Mouse (Mus musculus): ENCODE results near the gene Acr. TPM values are rescaled to one million over a fixed set of nuclear protein-coding genes. Genes with fewer than 3 reads are reported as not detected.

Gene Acr
- total and polyA plus RNA-seq, 2 experiments from 2014 or later = 0.23 TPM; not detected in 1

GRCm38 (mm10) chr15:89532924-89533842, 34.9 kb upstream of the Acr start:
- DNase-seq (ENCODE audit: low spot score) = no peak
- Histone ChIP-seq H3K9me3 (replicated peaks; ENCODE audit: control insufficient read depth, low read length) (no peaks in the 10 kb centered on the region), H3K4me1 (ENCODE audit: control insufficient read depth, insufficient read depth) (no peaks in the 10 kb centered on the region), H3K27me3 (ENCODE audit: control insufficient read depth, insufficient read depth, low read length) (0 out of 2 replicates have a peak, but pooled peaks cover 14% of the 10 kb centered on the region), H3K9ac (replicated peaks; ENCODE audit: low read depth, low read length) (no peak overlapping the region), H3K27ac (ENCODE audit: low read depth) (no peak overlapping the region), H3K4me3 (ENCODE audit: low read depth, low read length) (no peak overlapping the region), H3K4me2 (ENCODE audit: low read depth, low read length) (no peak overlapping the region), H3K36me3 (replicated peaks; ENCODE audit: control insufficient read depth, insufficient read depth, low read length) (0 out of 2 replicates have a peak, but pooled peaks cover 8% of the 10 kb centered on the region)
- no peak for TF ChIP-seq EP300 (IDR thresholded peaks at IDR 0.05; ENCODE audit: low read depth)
- TF ChIP-seq CTCF (IDR thresholded peaks at IDR 0.05; ENCODE audit: low read depth) = no peak
- 75% methylated on average over 23 of the region's 23 CpGs for WGBS
- no peak for ATAC-seq (ENCODE audit: insufficient read depth, low read depth)

GRCm38 (mm10) chr15:89533843-89534207, 34.3 kb upstream of the Acr start:
- Histone ChIP-seq H3K4me2 (ENCODE audit: low read depth, low read length) (no peak overlapping the region), H3K27ac (ENCODE audit: low read depth) (no peak overlapping the region), H3K9ac (replicated peaks; ENCODE audit: low read depth, low read length) (no peak overlapping the region), H3K36me3 (replicated peaks; ENCODE audit: control insufficient read depth, insufficient read depth, low read length) (0 out of 2 replicates have a peak, but pooled peaks cover 8% of the 10 kb centered on the region), H3K4me1 (ENCODE audit: control insufficient read depth, insufficient read depth) (no peaks in the 10 kb centered on the region), H3K4me3 (ENCODE audit: low read depth, low read length) (no peak overlapping the region), H3K9me3 (replicated peaks; ENCODE audit: control insufficient read depth, low read length) (no peaks in the 10 kb centered on the region), H3K27me3 (ENCODE audit: control insufficient read depth, insufficient read depth, low read length) (0 out of 2 replicates have a peak, but pooled peaks cover 14% of the 10 kb centered on the region)
- DNase-seq (ENCODE audit: low spot score) = no peak
- no peak for ATAC-seq (ENCODE audit: insufficient read depth, low read depth)
- no peak for TF ChIP-seq CTCF (IDR thresholded peaks at IDR 0.05; ENCODE audit: low read depth)
- WGBS = 86% methylated on average over 10 of the region's 10 CpGs

- Histone ChIP-seq H3K4me1 (ENCODE audit: control insufficient read depth, insufficient read depth) (peaks cover 3% of the 10 kb centered on the region; the same call in 1 of the 2 replicates), H3K9me3 (replicated peaks; ENCODE audit: control insufficient read depth, low read length) (no peaks in the 10 kb centered on the region), H3K4me2 (ENCODE audit: low read depth, low read length) (no peak overlapping the region), H3K27me3 (ENCODE audit: control insufficient read depth, insufficient read depth, low read length) (peaks cover 32% of the 10 kb centered on the region), H3K36me3 (replicated peaks; ENCODE audit: control insufficient read depth, insufficient read depth, low read length) (peaks cover 12% of the 10 kb centered on the region; the same call in 1 of the 2 replicates), H3K27ac (ENCODE audit: low read depth) (no peak overlapping the region), H3K4me3 (ENCODE audit: low read depth, low read length) (no peak overlapping the region), H3K9ac (replicated peaks; ENCODE audit: low read depth, low read length) (no peak overlapping the region)
- DNase-seq (ENCODE audit: low spot score) (no peak), ATAC-seq (ENCODE audit: insufficient read depth, low read depth) (no peak)
- TF ChIP-seq CTCF (IDR thresholded peaks at IDR 0.05; ENCODE audit: low read depth) (no peak), EP300 (IDR thresholded peaks at IDR 0.05; ENCODE audit: low read depth) (no peak)
- 78% methylated on average over 7 of the region's 7 CpGs for WGBS
Observed at GRCm38 (mm10) chr15:89544171-89544570, 24.0 kb upstream of the Acr start.

GRCm38 (mm10) chr15:89547321-89547720, 20.8 kb upstream of the Acr start:
- H3K27ac ChIP-seq (ENCODE audit: low read depth) = no peak overlapping the region
- peak overlapping the region; percentile 48; the same call in 1 of the 2 replicates for H3K4me3 ChIP-seq (ENCODE audit: low read depth, low read length)
- peak overlapping the region; percentile 65 for H3K4me2 ChIP-seq (ENCODE audit: low read depth, low read length)
- ATAC-seq (ENCODE audit: insufficient read depth, low read depth) (no peak), DNase-seq (ENCODE audit: low spot score) (no peak)
- TF ChIP-seq CTCF (IDR thresholded peaks at IDR 0.05; ENCODE audit: low read depth) = no peak
- no peak for TF ChIP-seq EP300 (IDR thresholded peaks at IDR 0.05; ENCODE audit: low read depth)
- H3K36me3 ChIP-seq (replicated peaks; ENCODE audit: control insufficient read depth, insufficient read depth, low read length) = peaks cover 17% of the 10 kb centered on the region; the same call in 1 of the 2 replicates
- H3K9ac ChIP-seq (replicated peaks; ENCODE audit: low read depth, low read length) = peak overlapping the region; percentile 30; the same call in 1 of the 2 replicates
- no peaks in the 10 kb centered on the region for H3K9me3 ChIP-seq (replicated peaks; ENCODE audit: control insufficient read depth, low read length)
- 50% methylated on average over 8 of the region's 8 CpGs for WGBS
- H3K27me3 ChIP-seq (ENCODE audit: control insufficient read depth, insufficient read depth, low read length) = peaks cover 36% of the 10 kb centered on the region
- peaks cover 3% of the 10 kb centered on the region; the same call in 1 of the 2 replicates for H3K4me1 ChIP-seq (ENCODE audit: control insufficient read depth, insufficient read depth)

- DNase-seq (ENCODE audit: low spot score) = no peak
- peak overlapping the region; percentile 65 for H3K4me2 ChIP-seq (ENCODE audit: low read depth, low read length)
- TF ChIP-seq EP300 (IDR thresholded peaks at IDR 0.05; ENCODE audit: low read depth) = no peak
- peaks cover 3% of the 10 kb centered on the region; the same call in 1 of the 2 replicates for H3K4me1 ChIP-seq (ENCODE audit: control insufficient read depth, insufficient read depth)
- peaks cover 17% of the 10 kb centered on the region; the same call in 1 of the 2 replicates for H3K36me3 ChIP-seq (replicated peaks; ENCODE audit: control insufficient read depth, insufficient read depth, low read length)
- 25% methylated on average over 58 of the region's 58 CpGs for WGBS
- peaks cover 36% of the 10 kb centered on the region for H3K27me3 ChIP-seq (ENCODE audit: control insufficient read depth, insufficient read depth, low read length)
- H3K27ac ChIP-seq (ENCODE audit: low read depth) = no peak overlapping the region
- peak; percentile 57 for ATAC-seq (ENCODE audit: insufficient read depth, low read depth)
- H3K9me3 ChIP-seq (replicated peaks; ENCODE audit: control insufficient read depth, low read length) = no peaks in the 10 kb centered on the region
- peak overlapping the region; percentile 30 for H3K9ac ChIP-seq (replicated peaks; ENCODE audit: low read depth, low read length)
- H3K4me3 ChIP-seq (ENCODE audit: low read depth, low read length) = peak overlapping the region; percentile 48
Observed at GRCm38 (mm10) chr15:89547824-89548601, 20.1 kb upstream of the Acr start.

Measured in heart, postnatal 0 days (tissue).